Mouse (Mus musculus) spleen, adult 2 months (tissue): Measurements from ENCODE around the gene Adamts17. TPM values are rescaled to one million over a fixed set of nuclear protein-coding genes. Genes with fewer than 3 reads are reported as not detected.

Source experiments
- DNase-seq, 2 experiments: peaks; one replicate each; pipeline versions ENCODE4 v3.0.0 to v3.0.0-alpha.2; 2012 to 2021; ENCODE audit warnings: low spot score in 2 of 2, low read depth in 1 of 2
- H3K27ac ChIP-seq: fragments of 200-500 bp; 2 replicates; pipeline ENCODE4 v1.5.1; 2012; ENCODE audit warnings: low read length, inconsistent platforms; ENCODE audit not compliant: insufficient read depth
- H3K27me3 ChIP-seq: fragments of 200-500 bp; 2 replicates; pipeline ENCODE4 v1.6.1; 2012; ENCODE audit warnings: mild to moderate bottlenecking, moderate library complexity, low read length, inconsistent platforms; ENCODE audit not compliant: control insufficient read depth, insufficient read depth
- H3K36me3 ChIP-seq: fragments of 200-500 bp; 2 replicates; pipeline ENCODE4 v1.6.1; 2012; ENCODE audit warnings: mild to moderate bottlenecking, low read length, inconsistent platforms; ENCODE audit not compliant: control insufficient read depth, insufficient read depth
- H3K4me1 ChIP-seq: fragments of 200-500 bp; 2 replicates; pipeline ENCODE4 v1.6.1; 2011; ENCODE audit warnings: inconsistent platforms; ENCODE audit not compliant: control insufficient read depth, insufficient read depth, insufficient read length
- H3K4me3 ChIP-seq: fragments of 200-500 bp; 2 replicates; pipeline ENCODE4 v1.5.1; 2011; ENCODE audit warnings: mild to moderate bottlenecking, inconsistent platforms; ENCODE audit not compliant: insufficient read depth, insufficient read length; ENCODE audit errors: extremely low read depth
- CTCF ChIP-seq: fragments of 200-500 bp; IDR thresholded peaks from 2 replicates; pipeline ENCODE4 v1.5.1; 2011; ENCODE audit warnings: mild to moderate bottlenecking, inconsistent platforms; ENCODE audit not compliant: insufficient read depth, insufficient read length, insufficient replicate concordance; ENCODE audit errors: extremely low read depth
- POLR2A ChIP-seq: fragments of 200-500 bp; IDR thresholded peaks from 2 replicates; pipeline ENCODE4 v1.6.1; 2011; ENCODE audit warnings: low read depth, low read length, inconsistent platforms
- WGBS: fragments of 180-500 bp; shearing (Covaris S2); methylation state at CpG from one replicate; pipeline ENCODE4 v1.1.7; 2018; 5-methylcytosine and 5-hydroxymethylcytosine counted together
- polyA plus RNA-seq: library from polyadenylated mRNA; depleted of rRNA; stranded (reverse); fragments of >200 nt; gene quantifications from 2 replicates; pipeline ENCODE4 v1.2.3, GENCODE M21; 2012

Adamts17 gene
- polyA plus RNA-seq, 1 experiment = 0.29 TPM

GRCm38 (mm10) chr7:66843846-66844245 lies 4.3 kb downstream of the Adamts17 start:
- TF ChIP-seq CTCF = no peak
- TF ChIP-seq POLR2A = no peak
- 81% methylated on average over 2 of the region's 2 CpGs for WGBS
- H3K4me1 ChIP-seq = peaks cover 8% of the 10 kb centered on the region

GRCm38 (mm10) chr7:66846582-66846981 lies 7.0 kb downstream of the Adamts17 start:
- no peak for TF ChIP-seq POLR2A
- TF ChIP-seq CTCF = no peak
- no peak for DNase-seq
- no peak overlapping the region for H3K4me3 ChIP-seq
- H3K4me1 ChIP-seq = no peaks in the 10 kb centered on the region
- no peak overlapping the region for H3K27ac ChIP-seq
- WGBS = 82% methylated on average over 6 of the region's 6 CpGs
- no peaks in the 10 kb centered on the region for H3K27me3 ChIP-seq
- no peaks in the 10 kb centered on the region for H3K36me3 ChIP-seq

More at GRCm38 (mm10) chr7:66843846-66844245, 4.3 kb downstream of the Adamts17 start:
- DNase-seq = no peak
- Histone ChIP-seq H3K27me3 (peaks cover 4% of the 10 kb centered on the region), H3K4me3 (no peak overlapping the region), H3K36me3 (no peaks in the 10 kb centered on the region), H3K27ac (no peak overlapping the region)

DNA sequence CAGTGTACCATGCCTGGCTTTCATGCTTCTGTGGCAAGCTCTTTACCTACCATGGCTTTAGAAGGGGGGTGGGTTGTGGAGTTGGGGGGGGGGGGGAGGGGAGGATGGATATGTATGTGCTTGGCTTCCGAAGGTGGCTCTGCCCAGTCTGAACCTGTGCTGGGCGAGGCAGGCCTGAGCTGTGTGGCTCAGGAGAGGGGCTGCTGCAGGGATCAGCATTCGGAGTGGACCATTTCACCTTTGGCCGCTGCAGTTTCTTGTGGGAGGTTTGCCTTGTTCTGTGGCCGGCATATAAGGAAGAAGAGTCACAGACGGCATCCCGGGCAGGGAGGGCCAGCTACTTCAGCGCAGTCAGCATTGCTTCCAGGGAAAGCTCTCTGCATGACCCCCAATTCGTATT lies 7.8 kb downstream of the Adamts17 start:
- Histone ChIP-seq H3K36me3 (no peaks in the 10 kb centered on the region), H3K4me1 (no peaks in the 10 kb centered on the region), H3K27me3 (no peaks in the 10 kb centered on the region), H3K27ac (no peak overlapping the region), H3K4me3 (no peak overlapping the region)
- WGBS = 90% methylated on average over 9 of the region's 9 CpGs
- TF ChIP-seq POLR2A (no peak), CTCF (no peak)
- no peak for DNase-seq

DNA sequence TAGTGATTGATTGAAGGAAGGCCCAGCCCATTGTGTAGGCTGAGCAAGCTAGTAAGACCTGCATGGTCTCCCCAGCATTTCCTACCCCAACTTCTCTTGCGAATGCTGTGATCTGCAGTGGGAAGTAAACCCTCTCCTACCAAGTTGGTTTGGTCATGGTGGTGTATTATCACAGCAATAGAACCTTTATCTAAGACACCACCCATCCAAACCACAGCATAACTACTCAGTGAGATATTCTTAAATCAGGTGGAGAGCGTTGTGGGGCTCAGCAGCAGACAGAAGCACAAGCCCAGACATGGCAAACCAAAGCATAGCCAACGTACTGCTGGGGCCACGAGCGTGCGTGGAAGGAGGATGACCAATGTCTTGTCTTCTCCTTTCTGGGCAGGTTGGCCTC lies 9.8 kb downstream of the Adamts17 start:
- DNase-seq = no peak
- no peak for TF ChIP-seq POLR2A
- WGBS = 82% methylated on average over 6 of the region's 6 CpGs

GRCm38 (mm10) chr7:66852164-66852563 lies 12.6 kb downstream of the Adamts17 start:
- Histone ChIP-seq H3K27me3 (no peaks in the 10 kb centered on the region), H3K36me3 (no peaks in the 10 kb centered on the region), H3K4me1 (no peaks in the 10 kb centered on the region), H3K4me3 (no peak overlapping the region), H3K27ac (no peak overlapping the region)
- 80% methylated on average over 3 of the region's 3 CpGs for whole genome bisulfite sequencing
- DNase-seq = no peak
- TF ChIP-seq CTCF (no peak), POLR2A (no peak)

More for the DNA sequence above, 9.8 kb downstream of the Adamts17 start:
- Histone ChIP-seq H3K27ac (no peak overlapping the region), H3K36me3 (no peaks in the 10 kb centered on the region), H3K27me3 (no peaks in the 10 kb centered on the region), H3K4me3 (no peak overlapping the region), H3K4me1 (no peaks in the 10 kb centered on the region)

- TF ChIP-seq POLR2A (no peak), CTCF (no peak)
- H3K27me3 ChIP-seq = no peaks in the 10 kb centered on the region
Observed at GRCm38 (mm10) chr7:66857610-66858009, 18.1 kb downstream of the Adamts17 start.

GRCm38 (mm10) chr7:66858247-66859075 lies 18.9 kb downstream of the Adamts17 start:
- no peaks in the 10 kb centered on the region for H3K4me1 ChIP-seq
- DNase-seq = no peak
- TF ChIP-seq POLR2A (no peak), CTCF (no peak)
- no peaks in the 10 kb centered on the region for H3K27me3 ChIP-seq
- no peak overlapping the region for H3K27ac ChIP-seq
- H3K36me3 ChIP-seq = no peaks in the 10 kb centered on the region
- no peak overlapping the region for H3K4me3 ChIP-seq
- WGBS = 85% methylated on average over 12 of the region's 12 CpGs

More at GRCm38 (mm10) chr7:66857610-66858009, 18.1 kb downstream of the Adamts17 start:
- Histone ChIP-seq H3K27ac (no peak overlapping the region), H3K36me3 (no peaks in the 10 kb centered on the region), H3K4me1 (no peaks in the 10 kb centered on the region), H3K4me3 (no peak overlapping the region)
- DNase-seq = no peak
- 57% methylated on average over 1 of the region's 1 CpGs for WGBS
